Mouse (Mus musculus) stomach, embryonic 16.5 days (tissue): ENCODE measurements around the gene Tcte1. TPM values are rescaled to one million over a fixed set of nuclear protein-coding genes. Genes with fewer than 3 reads are reported as not detected.
A peak's percentile ranks its signal among the peaks of the same experiment; 100 is the strongest.

Experiments
- ATAC-seq: fragments of 200-750 bp; cut with Nextera tagmentation; 2 replicates; pipeline ENCODE4 v1.8.0; 2017; ENCODE audit warnings: moderate number of reproducible peaks, moderate TSS enrichment; ENCODE audit not compliant: insufficient read depth, low FRiP score
- H3K27ac ChIP-seq: fragments of 300-500 bp; sonication (generic); 2 replicates; pipeline ENCODE4 v1.5.1; 2014; ENCODE audit warnings: low read length
- H3K27me3 ChIP-seq: fragments of 300-500 bp; sonication (generic); 2 replicates; pipeline ENCODE4 v1.6.1; 2014; ENCODE audit warnings: low read length, control low read depth, mixed read lengths; ENCODE audit not compliant: control insufficient read depth, insufficient read depth
- H3K36me3 ChIP-seq: fragments of 300-500 bp; sonication (generic); 2 replicates; pipeline ENCODE4 v1.6.1; 2014; ENCODE audit warnings: low read length; ENCODE audit not compliant: control insufficient read depth, insufficient read depth
- H3K4me1 ChIP-seq: fragments of 300-500 bp; sonication (generic); 2 replicates; pipeline ENCODE4 v1.6.1; 2014; ENCODE audit warnings: low read length, control low read depth, mixed read lengths; ENCODE audit not compliant: control insufficient read depth, insufficient read depth
- H3K4me2 ChIP-seq: fragments of 300-500 bp; sonication (generic); 2 replicates; pipeline ENCODE4 v1.6.1; 2014; ENCODE audit warnings: low read depth, low read length, mixed read lengths
- H3K4me3 ChIP-seq: fragments of 300-500 bp; sonication (generic); replicated peaks from 2 replicates; pipeline ENCODE4 v1.5.1; 2014; ENCODE audit warnings: mild to moderate bottlenecking, low read length
- H3K9ac ChIP-seq: fragments of 300-500 bp; sonication (generic); 2 replicates; pipeline ENCODE4 v1.6.1; 2014; ENCODE audit warnings: low read length
- H3K9me3 ChIP-seq: fragments of 300-500 bp; sonication (generic); replicated peaks from 2 replicates; pipeline ENCODE4 v1.6.1; 2016; ENCODE audit warnings: low read length, control low read depth; ENCODE audit not compliant: control insufficient read depth
- WGBS: fragments of 180-500 bp; shearing (Covaris S2); extraction: QIAGEN DNeasy Blood & Tissue Kit; methylation state at CpG from one replicate; pipeline ENCODE4 v1.1.7; 2014; 5-methylcytosine and 5-hydroxymethylcytosine counted together
- polyA plus RNA-seq: library from polyadenylated mRNA; unstranded; fragments of >200 nt; fragmentation: Nextera tagmentation; extraction: Ambion mirVana; gene quantifications from 2 replicates; pipeline ENCODE4 v1.2.1, GENCODE M21; 2015

The Tcte1 gene
- polyA plus RNA-seq, 1 experiment from 2014 or later: 0.28 TPM

GRCm38 (mm10) chr17:45564531-45565084, 41.4 kb downstream of the Tcte1 start:
- Histone ChIP-seq H3K27me3 (no peaks in the 10 kb centered on the region), H3K9me3 (no peaks in the 10 kb centered on the region), H3K4me1 (peaks cover 15% of the 10 kb centered on the region), H3K27ac (peak overlapping the region; percentile 84), H3K9ac (peak overlapping the region; percentile 98), H3K4me2 (peak overlapping the region; percentile 98), H3K36me3 (peaks cover 26% of the 10 kb centered on the region), H3K4me3 (peak overlapping the region; percentile 96)
- WGBS: 6% methylated on average over 18 of the region's 18 CpGs
- no peak for ATAC-seq

GRCm38 (mm10) chr17:45565103-45565502, 41.9 kb downstream of the Tcte1 start:
- peak overlapping the region; percentile 84; the same call in 1 of the 2 replicates for H3K27ac ChIP-seq
- peak overlapping the region; percentile 98 for H3K4me2 ChIP-seq
- H3K9ac ChIP-seq: peak overlapping the region; percentile 98
- 89% methylated on average over 11 of the region's 11 CpGs for WGBS
- peaks cover 20% of the 10 kb centered on the region for H3K4me1 ChIP-seq
- ATAC-seq: no peak
- H3K4me3 ChIP-seq: peak overlapping the region; percentile 96
- H3K36me3 ChIP-seq: peaks cover 30% of the 10 kb centered on the region
- no peaks in the 10 kb centered on the region for H3K9me3 ChIP-seq
- H3K27me3 ChIP-seq: no peaks in the 10 kb centered on the region

- H3K9ac ChIP-seq: no peak overlapping the region
- H3K4me1 ChIP-seq: peaks cover 21% of the 10 kb centered on the region
- no peak overlapping the region for H3K4me2 ChIP-seq
- no peak for ATAC-seq
- WGBS: 81% methylated on average over 1 of the region's 1 CpGs
- no peak overlapping the region for H3K27ac ChIP-seq
- H3K36me3 ChIP-seq: peaks cover 38% of the 10 kb centered on the region
- no peaks in the 10 kb centered on the region for H3K9me3 ChIP-seq
- H3K4me3 ChIP-seq: no peak overlapping the region
- H3K27me3 ChIP-seq: no peaks in the 10 kb centered on the region
These were observed 42.8 kb downstream of the Tcte1 start for GRCm38 (mm10) chr17:45566031-45566359.

- H3K4me2 ChIP-seq: no peak overlapping the region
- peaks cover 44% of the 10 kb centered on the region for H3K36me3 ChIP-seq
- WGBS: 58% methylated on average over 18 of the region's 18 CpGs
- no peak overlapping the region for H3K4me3 ChIP-seq
- H3K27me3 ChIP-seq: no peaks in the 10 kb centered on the region
- H3K9ac ChIP-seq: no peak overlapping the region
- H3K9me3 ChIP-seq: no peaks in the 10 kb centered on the region
- H3K27ac ChIP-seq: peak overlapping the region; percentile 4; the same call in 1 of the 2 replicates
- no peak for ATAC-seq
- H3K4me1 ChIP-seq: peaks cover 23% of the 10 kb centered on the region
These were observed 43.3 kb downstream of the Tcte1 start for GRCm38 (mm10) chr17:45566360-45567161.

- Histone ChIP-seq H3K9me3 (no peaks in the 10 kb centered on the region), H3K27me3 (no peaks in the 10 kb centered on the region), H3K27ac (no peak overlapping the region), H3K36me3 (peaks cover 48% of the 10 kb centered on the region), H3K4me1 (peaks cover 27% of the 10 kb centered on the region), H3K9ac (no peak overlapping the region), H3K4me3 (no peak overlapping the region), H3K4me2 (no peak overlapping the region)
- WGBS: 31% methylated on average over 4 of the region's 4 CpGs
- no peak for ATAC-seq
These were observed 43.9 kb downstream of the Tcte1 start for GRCm38 (mm10) chr17:45567162-45567601.

GRCm38 (mm10) chr17:45568990-45569389, 45.8 kb downstream of the Tcte1 start:
- Histone ChIP-seq H3K4me1 (peaks cover 27% of the 10 kb centered on the region), H3K27me3 (no peaks in the 10 kb centered on the region), H3K27ac (no peak overlapping the region), H3K36me3 (peaks cover 48% of the 10 kb centered on the region), H3K9me3 (no peaks in the 10 kb centered on the region), H3K4me3 (no peak overlapping the region), H3K4me2 (no peak overlapping the region), H3K9ac (no peak overlapping the region)
- WGBS: 87% methylated on average over 12 of the region's 12 CpGs
- ATAC-seq: no peak

- Histone ChIP-seq H3K9ac (no peak overlapping the region), H3K4me3 (no peak overlapping the region), H3K27ac (no peak overlapping the region), H3K27me3 (no peaks in the 10 kb centered on the region), H3K4me2 (no peak overlapping the region), H3K9me3 (no peaks in the 10 kb centered on the region), H3K36me3 (peaks cover 48% of the 10 kb centered on the region), H3K4me1 (peaks cover 30% of the 10 kb centered on the region)
- WGBS: 76% methylated on average over 4 of the region's 4 CpGs
- ATAC-seq: no peak
These were observed 46.8 kb downstream of the Tcte1 start for GRCm38 (mm10) chr17:45569999-45570398.

GRCm38 (mm10) chr17:45572103-45573086, 49.2 kb downstream of the Tcte1 start:
- peak; percentile 48; the same call in 1 of the 2 replicates for ATAC-seq
- Histone ChIP-seq H3K4me3 (peak overlapping the region; percentile 100), H3K27ac (peak overlapping the region; percentile 99), H3K4me1 (peaks cover 24% of the 10 kb centered on the region), H3K36me3 (peaks cover 43% of the 10 kb centered on the region), H3K27me3 (no peaks in the 10 kb centered on the region), H3K9ac (peak overlapping the region; percentile 100), H3K9me3 (no peaks in the 10 kb centered on the region), H3K4me2 (peak overlapping the region; percentile 86)
- 0% methylated on average over 57 of the region's 57 CpGs for WGBS
